Mouse (Mus musculus) forebrain, embryonic 10.5 days (tissue): ENCODE measurements at regions not wholly inside any gene's neighbourhood (a gene's known extent, or its start where the extent isn't known, plus 50 kb on each side); places are given as distances from the start of the nearest gene placed in this dataset.
A peak's percentile ranks its signal among the peaks of the same experiment; 100 is the strongest.
"Not testable (repeated sequence)": the region's sequence is repeated elsewhere in the genome, so short reads cannot be mapped to it uniquely, and the experiment has no call there.

Experiments used
- DNase-seq: peaks from one replicate; pipeline ENCODE4 v3.0.0-alpha.2; 2017; ENCODE audit warnings: low spot score; ENCODE audit errors: extremely low spot score
- H3K27ac ChIP-seq: fragments of 300-500 bp; sonication (generic); 2 replicates; pipeline ENCODE4 v1.5.1; 2016; ENCODE audit warnings: mild to moderate bottlenecking
- H3K27me3 ChIP-seq: fragments of 300-500 bp; sonication (generic); 2 replicates; pipeline ENCODE4 v1.6.1; 2016; ENCODE audit warnings: mild to moderate bottlenecking; ENCODE audit not compliant: poor library complexity, severe bottlenecking
- H3K36me3 ChIP-seq: fragments of 300-500 bp; sonication (generic); replicated peaks from 2 replicates; pipeline ENCODE4 v1.6.1; 2016; ENCODE audit warnings: mild to moderate bottlenecking, moderate library complexity
- H3K4me1 ChIP-seq: fragments of 300-500 bp; sonication (generic); 2 replicates; pipeline ENCODE4 v1.6.1; 2016
- H3K4me3 ChIP-seq: fragments of 300-500 bp; sonication (generic); 2 replicates; pipeline ENCODE4 v1.5.1; 2016; ENCODE audit warnings: mild to moderate bottlenecking, moderate library complexity
- H3K9me3 ChIP-seq: fragments of 300-500 bp; sonication (generic); 2 replicates; pipeline ENCODE4 v1.6.1; 2016; ENCODE audit warnings: mild to moderate bottlenecking, moderate library complexity
- WGBS: fragments of 180-500 bp; shearing (Covaris S2); methylation state at CpG from one replicate; pipeline ENCODE4 v1.1.7; 2016; 5-methylcytosine and 5-hydroxymethylcytosine counted together

DNA sequence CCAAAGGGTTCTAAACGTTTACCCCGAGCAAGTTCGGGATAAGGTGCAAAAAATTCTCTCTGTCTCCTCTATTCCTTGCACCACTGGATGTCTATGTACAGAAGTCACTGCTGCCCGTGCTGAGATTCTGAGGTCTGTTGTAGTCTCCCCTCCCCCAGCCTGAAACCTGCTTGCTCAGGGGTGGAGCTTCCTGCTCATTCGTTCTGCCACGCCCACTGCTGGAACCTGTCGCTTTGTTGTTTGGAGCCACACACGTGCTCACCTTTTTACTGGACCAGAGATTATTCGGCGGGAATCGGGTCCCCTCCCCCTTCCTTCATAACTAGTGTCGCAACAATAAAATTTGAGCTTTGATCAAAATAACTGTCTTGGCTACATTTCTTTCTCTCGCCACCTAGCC lies 289.7 kb upstream of the Irx1 start:
- H3K27ac ChIP-seq, H3K4me3 ChIP-seq, H3K4me1 ChIP-seq, H3K36me3 ChIP-seq, H3K27me3 ChIP-seq, H3K9me3 ChIP-seq, DNase-seq: not testable (repeated sequence)
- WGBS = 60% methylated on average over 13 of the region's 13 CpGs

DNA sequence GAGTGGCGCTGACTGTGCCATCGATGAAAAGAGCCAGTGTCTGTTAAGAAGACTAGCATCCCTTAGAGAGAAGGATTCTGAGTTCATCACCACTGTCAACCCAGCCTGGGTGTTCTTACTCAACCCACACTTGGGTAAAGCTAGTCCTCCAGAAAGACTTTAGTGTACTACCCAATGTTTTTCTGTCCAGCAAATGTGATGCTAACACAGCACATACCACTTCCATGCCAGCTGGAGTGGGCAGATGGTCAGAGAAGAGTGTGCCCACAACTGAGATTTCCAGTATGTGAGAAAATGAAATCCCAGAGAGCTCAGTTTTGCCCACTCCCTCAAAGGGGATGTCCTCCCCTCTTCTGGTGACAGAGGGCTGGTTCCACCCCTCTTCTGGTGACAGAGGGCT lies 295.3 kb upstream of the Irx1 start:
- Histone ChIP-seq H3K9me3 (no peaks in the 10 kb centered on the region), H3K4me1 (no peaks in the 10 kb centered on the region), H3K27ac (no peak overlapping the region), H3K4me3 (no peak overlapping the region), H3K36me3 (no peaks in the 10 kb centered on the region), H3K27me3 (peaks cover 7% of the 10 kb centered on the region)
- 86% methylated on average over 2 of the region's 2 CpGs for WGBS
- DNase-seq = no peak

DNA sequence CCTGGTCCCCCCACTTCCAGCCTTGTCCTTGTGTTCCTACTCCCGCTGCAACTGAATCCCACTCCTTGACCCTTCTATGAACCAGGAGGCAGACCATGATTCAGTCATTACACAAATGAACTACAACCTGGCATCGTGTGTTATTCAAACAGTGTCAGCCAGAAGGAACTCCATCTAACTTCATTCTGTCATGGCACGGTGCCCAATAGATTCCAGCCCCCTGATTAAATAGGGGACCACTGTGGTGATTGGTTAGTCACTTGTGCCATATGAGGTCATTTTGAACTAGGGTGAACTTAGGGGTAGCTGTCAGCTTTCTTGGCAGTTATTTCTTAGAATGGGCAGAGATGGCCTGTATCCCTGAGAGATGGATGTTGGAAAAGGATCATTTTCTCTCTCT lies 300.9 kb upstream of the Irx1 start:
- Histone ChIP-seq H3K36me3 (no peaks in the 10 kb centered on the region), H3K9me3 (no peaks in the 10 kb centered on the region), H3K4me3 (no peak overlapping the region), H3K27ac (no peak overlapping the region), H3K4me1 (peaks cover 5% of the 10 kb centered on the region; the same call in 1 of the 2 replicates), H3K27me3 (peaks cover 7% of the 10 kb centered on the region)
- DNase-seq = no peak
- 85% methylated on average over 3 of the region's 3 CpGs for WGBS

GRCm38 (mm10) chr13:72265116-72265515 lies 301.6 kb upstream of the Irx1 start:
- DNase-seq = no peak
- Histone ChIP-seq H3K4me1 (peaks cover 5% of the 10 kb centered on the region; the same call in 1 of the 2 replicates), H3K27me3 (peaks cover 7% of the 10 kb centered on the region), H3K36me3 (no peaks in the 10 kb centered on the region), H3K27ac (no peak overlapping the region), H3K9me3 (no peaks in the 10 kb centered on the region), H3K4me3 (no peak overlapping the region)
- 93% methylated on average over 7 of the region's 7 CpGs for WGBS

GRCm38 (mm10) chr13:72265650-72266049 lies 302.1 kb upstream of the Irx1 start:
- Histone ChIP-seq H3K9me3 (no peaks in the 10 kb centered on the region), H3K36me3 (no peaks in the 10 kb centered on the region), H3K27me3 (peaks cover 7% of the 10 kb centered on the region), H3K27ac (no peak overlapping the region), H3K4me3 (no peak overlapping the region), H3K4me1 (peaks cover 5% of the 10 kb centered on the region; the same call in 1 of the 2 replicates)
- WGBS = 93% methylated on average over 11 of the region's 11 CpGs
- DNase-seq = no peak

DNA sequence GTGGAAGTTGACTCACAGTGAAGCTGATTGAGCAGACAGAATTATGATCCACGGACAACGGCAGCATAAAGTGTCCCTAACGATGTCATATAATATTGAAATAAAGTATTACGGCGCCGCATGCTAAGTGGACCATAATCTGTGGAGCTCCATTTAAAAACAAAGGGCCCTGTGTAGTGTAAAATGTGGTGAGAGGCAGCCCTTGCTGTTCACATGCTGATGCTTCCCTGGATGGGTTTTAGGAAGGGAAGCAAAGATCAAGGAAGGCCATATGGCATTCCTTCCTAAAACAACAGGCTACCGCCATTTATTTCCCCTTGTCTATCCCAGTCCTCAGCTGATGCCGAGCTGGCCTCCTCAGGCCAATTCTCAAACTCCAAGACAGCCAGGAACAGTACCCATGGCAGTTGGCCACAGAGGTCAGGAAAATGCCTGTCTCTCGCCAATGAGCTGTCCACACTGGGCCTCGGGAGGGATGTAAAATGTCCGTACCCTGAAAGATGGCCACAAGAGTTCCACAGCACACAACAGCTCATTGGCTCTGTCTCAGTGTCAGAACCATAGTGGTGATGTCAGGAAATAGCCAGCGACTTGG lies 302.7 kb upstream of the Irx1 start:
- 91% methylated on average over 12 of the region's 12 CpGs for WGBS
- no peaks in the 10 kb centered on the region for H3K9me3 ChIP-seq
- H3K4me3 ChIP-seq = no peak overlapping the region
- peaks cover 7% of the 10 kb centered on the region for H3K27me3 ChIP-seq
- no peaks in the 10 kb centered on the region for H3K36me3 ChIP-seq
- peaks cover 5% of the 10 kb centered on the region; the same call in 1 of the 2 replicates for H3K4me1 ChIP-seq
- H3K27ac ChIP-seq = no peak overlapping the region
- no peak for DNase-seq

DNA sequence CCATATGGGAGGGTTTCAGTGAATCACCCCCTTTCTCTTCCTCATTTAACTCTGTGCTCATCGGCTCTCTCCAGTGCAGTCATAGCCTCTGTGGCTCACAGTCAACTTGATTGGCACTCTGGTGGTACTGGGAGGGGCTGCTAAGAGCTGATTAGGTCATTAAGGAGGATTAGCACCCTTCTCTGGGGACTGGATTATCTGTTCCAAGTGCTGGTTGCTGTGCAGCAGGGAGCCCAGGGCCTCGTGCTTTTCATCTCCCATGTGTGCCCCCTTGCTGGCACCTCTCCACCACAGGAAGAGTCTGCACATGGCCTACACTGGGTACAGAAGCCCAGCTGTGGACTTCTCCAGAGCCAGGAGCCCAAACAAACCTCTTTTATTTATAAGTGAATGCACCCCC lies 316.8 kb upstream of the Irx1 start:
- DNase-seq = no peak
- Histone ChIP-seq H3K27me3 (peaks cover 47% of the 10 kb centered on the region), H3K4me1 (no peaks in the 10 kb centered on the region), H3K27ac (no peak overlapping the region), H3K4me3 (no peak overlapping the region), H3K9me3 (no peaks in the 10 kb centered on the region), H3K36me3 (no peaks in the 10 kb centered on the region)
- WGBS = 16% methylated on average over 2 of the region's 2 CpGs

- H3K36me3 ChIP-seq = no peaks in the 10 kb centered on the region
- 88% methylated on average over 5 of the region's 5 CpGs for WGBS
- H3K9me3 ChIP-seq = no peaks in the 10 kb centered on the region
- H3K27me3 ChIP-seq = peaks cover 49% of the 10 kb centered on the region
- no peak overlapping the region for H3K4me3 ChIP-seq
- H3K27ac ChIP-seq = no peak overlapping the region
- no peak for DNase-seq
- no peaks in the 10 kb centered on the region for H3K4me1 ChIP-seq
These were observed 317.3 kb upstream of the Irx1 start for GRCm38 (mm10) chr13:72280871-72281270.

DNA sequence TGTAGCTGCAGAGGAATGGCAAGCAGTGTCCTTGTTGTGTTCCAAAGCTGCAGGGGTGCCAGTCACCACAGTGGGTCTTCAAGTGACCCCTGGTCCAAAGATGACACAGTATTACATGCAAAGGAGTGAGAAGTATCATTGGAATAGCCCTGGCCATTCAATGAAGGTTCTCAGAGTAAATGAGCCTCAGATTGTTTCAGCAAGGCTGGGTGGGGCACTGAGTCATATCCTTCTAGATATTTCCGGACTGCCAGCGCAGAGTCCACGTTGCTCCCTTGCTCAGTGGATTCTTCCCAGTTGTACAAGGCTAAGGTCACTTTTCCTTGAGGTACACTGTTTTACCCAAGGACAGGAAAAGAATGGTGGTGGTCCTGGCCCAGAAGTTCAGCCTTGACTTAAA lies 319.2 kb upstream of the Irx1 start:
- Histone ChIP-seq H3K27me3 (peaks cover 64% of the 10 kb centered on the region), H3K9me3 (no peaks in the 10 kb centered on the region), H3K36me3 (no peaks in the 10 kb centered on the region), H3K4me1 (peaks cover 3% of the 10 kb centered on the region), H3K4me3 (no peak overlapping the region), H3K27ac (no peak overlapping the region)
- 89% methylated on average over 3 of the region's 3 CpGs for WGBS
- DNase-seq = no peak

DNA sequence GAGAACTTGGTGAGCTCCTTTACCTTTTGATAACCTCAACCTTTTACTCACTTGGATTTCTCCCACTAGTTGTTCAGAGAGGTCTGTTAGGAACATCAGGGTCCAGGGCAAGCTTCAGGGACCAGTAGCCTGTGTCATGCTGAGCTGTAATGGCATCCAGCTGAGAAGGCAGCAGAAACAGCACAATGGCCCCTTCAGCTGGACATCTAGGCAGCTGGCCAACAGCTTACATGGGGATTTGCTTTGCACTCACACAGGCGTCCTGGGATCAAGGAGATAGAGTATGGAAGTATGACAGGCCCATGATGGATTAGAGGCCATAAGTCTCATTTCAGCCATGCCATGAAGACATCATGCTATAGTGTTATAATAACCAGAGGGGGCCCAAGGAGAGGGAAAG lies 320.2 kb upstream of the Irx1 start:
- H3K9me3 ChIP-seq = no peaks in the 10 kb centered on the region
- H3K36me3 ChIP-seq = no peaks in the 10 kb centered on the region
- no peak for DNase-seq
- no peak overlapping the region for H3K27ac ChIP-seq
- H3K4me1 ChIP-seq = peaks cover 13% of the 10 kb centered on the region
- peaks cover 72% of the 10 kb centered on the region for H3K27me3 ChIP-seq
- H3K4me3 ChIP-seq = no peak overlapping the region
- WGBS = 47% methylated on average over 1 of the region's 1 CpGs

GRCm38 (mm10) chr13:72286301-72286700 lies 322.8 kb upstream of the Irx1 start:
- no peaks in the 10 kb centered on the region for H3K9me3 ChIP-seq
- H3K27me3 ChIP-seq = peaks cover 95% of the 10 kb centered on the region
- WGBS = 95% methylated on average over 4 of the region's 4 CpGs
- no peak for DNase-seq
- H3K27ac ChIP-seq = no peak overlapping the region
- H3K4me3 ChIP-seq = no peak overlapping the region
- no peaks in the 10 kb centered on the region for H3K36me3 ChIP-seq
- H3K4me1 ChIP-seq = peaks cover 35% of the 10 kb centered on the region

- Histone ChIP-seq H3K9me3 (no peaks in the 10 kb centered on the region), H3K27me3 (peaks cover 93% of the 10 kb centered on the region), H3K27ac (0 out of 2 replicates have a peak overlapping the region, but pooled peaks have one; percentile 70), H3K4me3 (peak overlapping the region; percentile 10; the same call in 1 of the 2 replicates), H3K36me3 (no peaks in the 10 kb centered on the region), H3K4me1 (peaks cover 54% of the 10 kb centered on the region)
- 40% methylated on average over 13 of the region's 13 CpGs for WGBS
- DNase-seq = no peak
These were observed 325.0 kb upstream of the Irx1 start for GRCm38 (mm10) chr13:72288381-72289092.

GRCm38 (mm10) chr13:72289093-72289501 lies 325.6 kb upstream of the Irx1 start:
- peaks cover 59% of the 10 kb centered on the region for H3K4me1 ChIP-seq
- peaks cover 93% of the 10 kb centered on the region for H3K27me3 ChIP-seq
- peak; percentile 64 for DNase-seq
- H3K27ac ChIP-seq = peak overlapping the region; percentile 70
- no peaks in the 10 kb centered on the region for H3K9me3 ChIP-seq
- H3K4me3 ChIP-seq = peak overlapping the region; percentile 10; the same call in 1 of the 2 replicates
- 5% methylated on average over 10 of the region's 10 CpGs for WGBS
- H3K36me3 ChIP-seq = no peaks in the 10 kb centered on the region
